Mouse (Mus musculus) spleen, adult 2 months (tissue): Measurements from ENCODE around the gene Gm11116. TPM values are rescaled to one million over a fixed set of nuclear protein-coding genes. Genes with fewer than 3 reads are reported as not detected.
"Not testable (repeated sequence)": the region's sequence is repeated elsewhere in the genome, so short reads cannot be mapped to it uniquely, and the experiment has no call there.

Source experiments
- DNase-seq, 2 experiments: peaks; one replicate each; pipeline versions ENCODE4 v3.0.0 to v3.0.0-alpha.2; 2012 to 2021; ENCODE audit warnings: low spot score in 2 of 2, low read depth in 1 of 2
- H3K27ac ChIP-seq: fragments of 200-500 bp; 2 replicates; pipeline ENCODE4 v1.5.1; 2012; ENCODE audit warnings: low read length, inconsistent platforms; ENCODE audit not compliant: insufficient read depth
- H3K27me3 ChIP-seq: fragments of 200-500 bp; 2 replicates; pipeline ENCODE4 v1.6.1; 2012; ENCODE audit warnings: mild to moderate bottlenecking, moderate library complexity, low read length, inconsistent platforms; ENCODE audit not compliant: control insufficient read depth, insufficient read depth
- H3K36me3 ChIP-seq: fragments of 200-500 bp; 2 replicates; pipeline ENCODE4 v1.6.1; 2012; ENCODE audit warnings: mild to moderate bottlenecking, low read length, inconsistent platforms; ENCODE audit not compliant: control insufficient read depth, insufficient read depth
- H3K4me1 ChIP-seq: fragments of 200-500 bp; 2 replicates; pipeline ENCODE4 v1.6.1; 2011; ENCODE audit warnings: inconsistent platforms; ENCODE audit not compliant: control insufficient read depth, insufficient read depth, insufficient read length
- H3K4me3 ChIP-seq: fragments of 200-500 bp; 2 replicates; pipeline ENCODE4 v1.5.1; 2011; ENCODE audit warnings: mild to moderate bottlenecking, inconsistent platforms; ENCODE audit not compliant: insufficient read depth, insufficient read length; ENCODE audit errors: extremely low read depth
- CTCF ChIP-seq: fragments of 200-500 bp; IDR thresholded peaks from 2 replicates; pipeline ENCODE4 v1.5.1; 2011; ENCODE audit warnings: mild to moderate bottlenecking, inconsistent platforms; ENCODE audit not compliant: insufficient read depth, insufficient read length, insufficient replicate concordance; ENCODE audit errors: extremely low read depth
- POLR2A ChIP-seq: fragments of 200-500 bp; IDR thresholded peaks from 2 replicates; pipeline ENCODE4 v1.6.1; 2011; ENCODE audit warnings: low read depth, low read length, inconsistent platforms
- WGBS: fragments of 180-500 bp; shearing (Covaris S2); methylation state at CpG from one replicate; pipeline ENCODE4 v1.1.7; 2018; 5-methylcytosine and 5-hydroxymethylcytosine counted together
- polyA plus RNA-seq: library from polyadenylated mRNA; depleted of rRNA; stranded (reverse); fragments of >200 nt; gene quantifications from 2 replicates; pipeline ENCODE4 v1.2.3, GENCODE M21; 2012; rRNA removed

Gm11116 gene
- not detected in 2 replicates for polyA plus RNA-seq

DNA sequence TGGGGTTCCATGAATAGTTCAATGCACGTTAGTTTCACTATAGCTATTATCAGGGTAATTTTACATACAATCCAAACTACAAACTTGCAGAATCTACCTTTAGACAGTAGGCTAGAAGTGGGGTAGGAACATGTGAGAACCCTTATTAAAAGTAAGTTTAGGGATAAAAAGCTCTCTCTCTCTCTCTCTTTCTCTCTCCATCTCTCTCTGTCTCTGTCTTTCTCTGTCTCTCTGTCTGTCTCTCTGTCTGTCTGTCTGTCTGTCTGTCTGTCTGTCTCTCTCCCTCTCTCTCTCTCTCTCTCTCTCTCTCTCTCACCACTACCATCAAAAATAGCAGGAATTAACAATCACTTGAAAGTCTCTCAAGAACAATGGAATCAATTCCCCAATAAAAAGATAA, at the start of gene Gm11116:
Gm11116 (minus strand) TSS at position 101 of the 400 bp plus-strand sequence.
- Histone ChIP-seq H3K4me3 (no peak within 1 kb of the TSS), H3K4me1 (no peaks in the 10 kb centered on the region), H3K36me3 (no peaks in the 10 kb centered on the region), H3K27me3 (no peaks in the 10 kb centered on the region), H3K27ac (no peak within 1 kb of the TSS)
- no peak for DNase-seq
- TF ChIP-seq CTCF (no peak), POLR2A (no peak)
- 62% methylated on average over 1 of the region's 1 CpGs for WGBS

DNA sequence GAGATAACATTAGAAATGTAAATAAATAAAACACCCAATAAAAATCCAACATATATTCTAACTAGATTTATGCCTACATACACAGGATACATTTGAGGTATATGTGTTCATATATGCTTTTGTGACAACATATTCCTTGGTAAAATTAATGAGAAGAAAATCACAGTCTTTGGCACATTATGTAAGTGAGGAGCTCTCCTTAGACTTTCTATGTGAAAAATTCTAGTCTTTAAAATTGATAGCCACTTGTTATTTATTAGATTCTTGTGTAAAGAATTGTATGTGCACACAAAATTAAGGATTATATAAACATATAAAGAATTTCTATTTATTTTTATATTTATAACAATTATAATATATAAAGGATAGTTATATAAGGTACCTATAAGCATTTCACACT, 42.7 kb upstream of the Gm11116 start, which contains the start of gene Gm11115:
Gm11115 (minus strand) TSS at position 101 of the 400 bp plus-strand sequence.
- Histone ChIP-seq H3K4me3 (no peak within 1 kb of the TSS), H3K4me1 (no peaks in the 10 kb centered on the region), H3K27me3 (no peaks in the 10 kb centered on the region), H3K36me3 (no peaks in the 10 kb centered on the region), H3K27ac (no peak within 1 kb of the TSS)
- DNase-seq: no peak
- TF ChIP-seq POLR2A (no peak), CTCF (no peak)

DNA sequence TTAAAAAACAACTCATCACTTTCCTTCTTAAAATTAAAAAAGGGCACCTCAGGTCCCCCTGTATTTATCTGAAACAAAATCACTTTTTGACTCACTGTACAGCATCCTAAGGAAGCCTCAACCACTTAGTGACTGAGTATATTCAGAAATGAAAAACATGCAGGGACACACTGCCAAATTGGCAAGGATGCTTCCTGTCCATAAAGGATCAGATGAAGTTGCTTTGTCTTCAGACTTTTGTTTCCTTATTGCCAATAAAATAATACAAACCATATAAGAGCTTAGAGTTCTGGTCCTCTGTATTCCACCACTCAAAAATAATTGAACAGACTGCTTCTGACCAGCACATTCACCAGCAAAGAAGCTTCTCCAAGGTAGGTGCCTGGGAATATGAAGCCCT, 25.1 kb downstream of the Gm11116 start, which contains the start of gene Smr2:
Smr2 (plus strand) TSS at position 301 of the 400 bp plus-strand sequence.
- not testable (repeated sequence) for H3K36me3 ChIP-seq, H3K27me3 ChIP-seq, DNase-seq, H3K4me1 ChIP-seq, H3K27ac ChIP-seq, H3K4me3 ChIP-seq

Other genes starting within 250 kb of the Gm11116 start
- not detected in 2 replicates for gene Odam, start 226.5 kb downstream of the Gm11116 start, polyA plus RNA-seq
- gene Csn3, start 186.0 kb downstream of the Gm11116 start, polyA plus RNA-seq: not detected in 2 replicates
- not detected in 2 replicates for gene 2310003L06Rik, start 142.1 kb downstream of the Gm11116 start, polyA plus RNA-seq
- not detected in 2 replicates for gene Gm28434, start 142.0 kb downstream of the Gm11116 start, polyA plus RNA-seq
- gene Cabs1, start 132.1 kb downstream of the Gm11116 start, polyA plus RNA-seq: not detected in 2 replicates
- gene Smr3a, start 109.0 kb downstream of the Gm11116 start, polyA plus RNA-seq: not detected in 2 replicates
- not detected in 2 replicates for gene Smr2, start 25.0 kb downstream of the Gm11116 start, polyA plus RNA-seq
- gene Gm11115, start 42.6 kb upstream of the Gm11116 start, polyA plus RNA-seq: not detected in 2 replicates
- gene Gm7714, start 157.4 kb upstream of the Gm11116 start, polyA plus RNA-seq: not detected in 2 replicates
- not detected in 2 replicates for gene Prol1, start 205.8 kb upstream of the Gm11116 start, polyA plus RNA-seq